Mouse (Mus musculus) G1E (cell line): ENCODE data around the gene Dpysl5.

Experiments used
- CTCF ChIP-seq: IDR thresholded peaks from 2 replicates; pipeline ENCODE4 v1.5.1; 2012; ENCODE audit warnings: low read depth, low read length, inconsistent platforms, mixed read lengths
- GATA2 ChIP-seq: IDR thresholded peaks from 2 replicates; pipeline ENCODE4 v1.6.1; 2012; ENCODE audit warnings: low read depth, low read length, inconsistent platforms, borderline replicate concordance

- TF ChIP-seq GATA2 (no peak), CTCF (no peak)
Observed at GRCm38 (mm10) chr5:30734666-30735065, 23.3 kb downstream of the Dpysl5 start.
